Mouse (Mus musculus) thymus, postnatal 0 days (tissue): ENCODE results near the gene Rtn4rl1. TPM values are rescaled to one million over a fixed set of nuclear protein-coding genes. Genes with fewer than 3 reads are reported as not detected.
"Not testable (repeated sequence)": the region's sequence is repeated elsewhere in the genome, so short reads cannot be mapped to it uniquely, and the experiment has no call there.

Source experiments
- DNase-seq: peaks from one replicate; pipeline ENCODE4 v3.0.0-alpha.2; 2015; ENCODE audit warnings: low spot score
- polyA plus RNA-seq: library from polyadenylated mRNA; unstranded; fragments of >200 nt; fragmentation: Nextera tagmentation; extraction: Ambion mirVana; gene quantifications from 2 replicates; pipeline ENCODE4 v1.2.1, GENCODE M21; 2015

Gene Rtn4rl1
- polyA plus RNA-seq, 1 experiment from 2014 or later, result 8.1 TPM

- DNase-seq, result no peak
These were observed 77.4 kb downstream of the Rtn4rl1 start for GRCm38 (mm10) chr11:75270985-75271434.

GRCm38 (mm10) chr11:75273466-75273865 lies 79.9 kb downstream of the Rtn4rl1 start:
- peak; percentile 17 for DNase-seq

GRCm38 (mm10) chr11:75275035-75275434 lies 81.5 kb downstream of the Rtn4rl1 start:
- DNase-seq, result no peak

- DNase-seq, result no peak
These were observed 84.5 kb downstream of the Rtn4rl1 start for GRCm38 (mm10) chr11:75278115-75278514.

- no peak for DNase-seq
These were observed 85.4 kb downstream of the Rtn4rl1 start for GRCm38 (mm10) chr11:75279013-75279341.

- DNase-seq, result peak; percentile 65
These were observed 85.9 kb downstream of the Rtn4rl1 start for GRCm38 (mm10) chr11:75279342-75280065.

- DNase-seq, result peak; percentile 58
These were observed 86.5 kb downstream of the Rtn4rl1 start for GRCm38 (mm10) chr11:75280066-75280410.

- DNase-seq, result no peak
These were observed 86.9 kb downstream of the Rtn4rl1 start for GRCm38 (mm10) chr11:75280435-75281001.

- peak; percentile 21 for DNase-seq
These were observed 88.0 kb downstream of the Rtn4rl1 start for GRCm38 (mm10) chr11:75281380-75282256.

- DNase-seq, result peak; percentile 76
These were observed 89.0 kb downstream of the Rtn4rl1 start for GRCm38 (mm10) chr11:75282496-75283120.

- not testable (repeated sequence) for DNase-seq
These were observed 90.2 kb downstream of the Rtn4rl1 start for GRCm38 (mm10) chr11:75283784-75284183.

- no peak for DNase-seq
These were observed 92.4 kb downstream of the Rtn4rl1 start for GRCm38 (mm10) chr11:75285893-75286467.

- DNase-seq, result no peak
These were observed 93.3 kb downstream of the Rtn4rl1 start for GRCm38 (mm10) chr11:75286868-75287267.

- no peak for DNase-seq
These were observed 94.4 kb downstream of the Rtn4rl1 start for GRCm38 (mm10) chr11:75287940-75288339.

GRCm38 (mm10) chr11:75288517-75288916 lies 94.9 kb downstream of the Rtn4rl1 start:
- no peak for DNase-seq

- no peak for DNase-seq
These were observed 95.5 kb downstream of the Rtn4rl1 start for GRCm38 (mm10) chr11:75289120-75289519.

GRCm38 (mm10) chr11:75290566-75291271 lies 97.1 kb downstream of the Rtn4rl1 start:
- peak; percentile 94 for DNase-seq

- no peak for DNase-seq
These were observed 98.0 kb downstream of the Rtn4rl1 start for GRCm38 (mm10) chr11:75291389-75292215.

- no peak for DNase-seq
These were observed 98.7 kb downstream of the Rtn4rl1 start for GRCm38 (mm10) chr11:75292281-75292680.
